Mouse (Mus musculus) hindbrain, embryonic 12.5 days (tissue): Measurements from ENCODE around the gene Gm7030. TPM values are rescaled to one million over a fixed set of nuclear protein-coding genes. Genes with fewer than 3 reads are reported as not detected.
A peak's percentile ranks its signal among the peaks of the same experiment; 100 is the strongest.
"Not testable (repeated sequence)": the region's sequence is repeated elsewhere in the genome, so short reads cannot be mapped to it uniquely, and the experiment has no call there.

ENCODE experiments used
- ATAC-seq: fragments of 200-750 bp; cut with Nextera tagmentation; 2 replicates; pipeline ENCODE4 v1.8.0; 2017; ENCODE audit warnings: moderate TSS enrichment; ENCODE audit not compliant: low FRiP score
- H3K27ac ChIP-seq: fragments of 300-500 bp; sonication (generic); 2 replicates; pipeline ENCODE4 v1.5.1; 2016; ENCODE audit warnings: mild to moderate bottlenecking
- H3K27me3 ChIP-seq: fragments of 300-500 bp; sonication (generic); 2 replicates; pipeline ENCODE4 v1.6.1; 2016; ENCODE audit warnings: mild to moderate bottlenecking
- H3K36me3 ChIP-seq: fragments of 300-500 bp; sonication (generic); 2 replicates; pipeline ENCODE4 v1.6.1; 2016; ENCODE audit warnings: mild to moderate bottlenecking
- H3K4me1 ChIP-seq: fragments of 300-500 bp; sonication (generic); 2 replicates; pipeline ENCODE4 v1.6.1; 2016
- H3K4me2 ChIP-seq: fragments of 300-500 bp; sonication (generic); replicated peaks from 2 replicates; pipeline ENCODE4 v1.6.1; 2016; ENCODE audit warnings: mild to moderate bottlenecking
- H3K4me3 ChIP-seq: fragments of 300-500 bp; sonication (generic); 2 replicates; pipeline ENCODE4 v1.5.1; 2016; ENCODE audit warnings: mild to moderate bottlenecking
- H3K9ac ChIP-seq: fragments of 300-500 bp; sonication (generic); 2 replicates; pipeline ENCODE4 v1.6.1; 2016; ENCODE audit warnings: mild to moderate bottlenecking, moderate library complexity
- H3K9me3 ChIP-seq: fragments of 300-500 bp; sonication (generic); replicated peaks from 2 replicates; pipeline ENCODE4 v1.6.1; 2016; ENCODE audit warnings: mild to moderate bottlenecking
- WGBS: fragments of 180-500 bp; shearing (Covaris S2); methylation state at CpG from one replicate; pipeline ENCODE4 v1.1.7; 2016; 5-methylcytosine and 5-hydroxymethylcytosine counted together
- polyA plus RNA-seq: library from polyadenylated mRNA; unstranded; fragments of >200 nt; fragmentation: Nextera tagmentation; extraction: Ambion mirVana; gene quantifications from 2 replicates; pipeline ENCODE4 v1.2.1, GENCODE M21; 2016

Gene Gm7030
- polyA plus RNA-seq, 1 experiment from 2014 or later: not detected

DNA sequence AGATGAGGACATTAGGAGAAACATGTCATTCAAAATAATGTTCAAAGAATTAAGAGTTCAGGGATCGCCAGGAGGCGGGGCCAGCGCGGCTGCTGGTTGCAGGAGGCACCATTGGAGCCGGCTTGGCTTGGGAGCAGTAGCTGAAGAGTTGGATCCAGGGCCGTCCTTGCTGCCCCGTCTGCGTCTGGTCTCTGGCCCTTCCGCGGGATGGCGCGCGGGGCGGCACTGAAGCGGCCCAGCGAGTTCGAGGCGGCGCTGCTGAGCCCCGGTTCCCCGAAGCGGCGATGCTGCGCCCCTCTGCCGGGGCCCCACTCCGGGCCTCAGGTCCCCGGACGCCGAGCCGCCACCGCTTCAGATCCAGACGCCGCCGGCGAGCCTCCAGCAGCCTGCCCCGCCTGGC, 28.6 kb upstream of the Gm7030 start:
- WGBS: under 1% methylated on average over 34 of the region's 36 CpGs
- ATAC-seq, H3K36me3 ChIP-seq, H3K27ac ChIP-seq, H3K9me3 ChIP-seq, H3K4me1 ChIP-seq: not testable (repeated sequence)
- Histone ChIP-seq H3K4me2 (peak overlapping the region; percentile 53), H3K27me3 (peaks cover 89% of the 10 kb centered on the region), H3K4me3 (peak overlapping the region; percentile 27), H3K9ac (0 out of 2 replicates have a peak overlapping the region, but pooled peaks have one; percentile 18)

- Histone ChIP-seq H3K4me1 (peaks cover 3% of the 10 kb centered on the region; the same call in 1 of the 2 replicates), H3K4me3 (no peak overlapping the region), H3K4me2 (no peak overlapping the region), H3K27ac (no peak overlapping the region), H3K9me3 (no peaks in the 10 kb centered on the region), H3K27me3 (peaks cover 70% of the 10 kb centered on the region), H3K36me3 (no peaks in the 10 kb centered on the region), H3K9ac (no peak overlapping the region)
- 29% methylated on average over 3 of the region's 3 CpGs for WGBS
- no peak for ATAC-seq
Observed at GRCm38 (mm10) chr17:36154271-36155149, 25.3 kb upstream of the Gm7030 start.

DNA sequence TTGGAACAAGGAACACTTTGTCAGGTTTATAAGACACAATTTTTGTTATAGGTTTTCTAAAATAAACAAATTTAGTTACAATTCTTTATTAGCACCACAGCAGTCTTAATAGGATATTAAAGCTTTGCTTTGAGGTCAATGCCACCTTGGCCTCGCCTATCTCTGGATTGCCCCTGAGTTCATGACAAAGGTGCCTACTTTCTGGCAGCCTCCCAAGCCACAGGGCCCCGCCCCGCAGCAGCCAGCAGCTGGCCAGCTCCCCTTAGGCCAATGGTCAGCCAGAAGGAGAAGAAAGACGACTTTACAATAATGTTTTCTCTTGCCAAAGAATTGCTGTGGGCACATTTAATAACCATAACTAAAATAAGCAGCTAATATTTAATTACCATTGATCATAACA, 22.0 kb upstream of the Gm7030 start:
- H3K4me3 ChIP-seq, H3K4me1 ChIP-seq, H3K9ac ChIP-seq, ATAC-seq, H3K9me3 ChIP-seq, H3K36me3 ChIP-seq, H3K4me2 ChIP-seq, H3K27ac ChIP-seq: not testable (repeated sequence)
- 44% methylated on average over 4 of the region's 4 CpGs for WGBS
- peaks cover 63% of the 10 kb centered on the region for H3K27me3 ChIP-seq

DNA sequence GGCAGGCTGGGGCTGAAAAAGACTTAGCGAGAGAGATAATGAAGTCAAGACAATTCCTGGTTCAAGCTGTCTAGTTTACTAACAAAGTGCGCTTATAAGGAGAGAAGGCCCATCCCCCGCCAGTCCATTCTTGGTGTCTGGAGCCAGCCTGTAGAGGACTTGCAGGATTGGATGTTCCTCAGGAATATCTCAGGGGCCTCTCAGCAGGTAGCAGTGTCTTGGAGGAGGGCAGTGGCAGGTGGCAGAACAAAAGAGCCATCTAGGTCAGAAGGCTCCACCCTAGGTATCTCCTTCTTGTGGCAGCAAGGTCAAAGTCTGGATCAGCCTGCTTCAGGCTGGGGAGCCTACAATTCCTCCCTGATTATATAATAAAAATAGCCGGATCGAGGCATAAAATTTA, 19.2 kb upstream of the Gm7030 start:
- WGBS: 70% methylated on average over 5 of the region's 5 CpGs
- not testable (repeated sequence) for ATAC-seq, H3K4me1 ChIP-seq, H3K4me2 ChIP-seq, H3K36me3 ChIP-seq, H3K27ac ChIP-seq, H3K9me3 ChIP-seq, H3K9ac ChIP-seq, H3K4me3 ChIP-seq
- H3K27me3 ChIP-seq: peaks cover 60% of the 10 kb centered on the region

GRCm38 (mm10) chr17:36146937-36147336, 17.7 kb upstream of the Gm7030 start:
- H3K27me3 ChIP-seq: peaks cover 61% of the 10 kb centered on the region
- H3K27ac ChIP-seq, H3K4me1 ChIP-seq, ATAC-seq, H3K36me3 ChIP-seq, H3K9ac ChIP-seq, H3K4me3 ChIP-seq, H3K4me2 ChIP-seq, H3K9me3 ChIP-seq: not testable (repeated sequence)
- 81% methylated on average over 1 of the region's 1 CpGs for WGBS

DNA sequence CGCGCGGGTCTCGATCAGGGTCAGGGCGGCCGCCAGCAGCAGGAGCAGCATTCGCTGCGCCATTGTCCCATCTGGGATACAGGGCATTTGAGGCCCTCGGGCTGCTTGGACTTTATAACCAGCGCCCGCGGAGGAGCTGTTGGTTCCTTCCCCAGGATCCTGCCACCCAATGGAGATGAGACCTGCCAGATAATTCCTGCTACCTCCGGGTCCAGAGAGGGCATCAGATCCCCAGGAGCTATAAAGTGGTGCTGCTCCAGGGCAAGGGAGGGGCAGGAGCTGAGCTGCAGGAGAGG, 16.6 kb upstream of the Gm7030 start:
- H3K9ac ChIP-seq, ATAC-seq, H3K27ac ChIP-seq, H3K4me1 ChIP-seq, H3K9me3 ChIP-seq, H3K36me3 ChIP-seq: not testable (repeated sequence)
- peak overlapping the region; percentile 55 for H3K4me2 ChIP-seq
- 3% methylated on average over 13 of the region's 13 CpGs for WGBS
- H3K27me3 ChIP-seq: peaks cover 67% of the 10 kb centered on the region
- H3K4me3 ChIP-seq: peak overlapping the region; percentile 34

DNA sequence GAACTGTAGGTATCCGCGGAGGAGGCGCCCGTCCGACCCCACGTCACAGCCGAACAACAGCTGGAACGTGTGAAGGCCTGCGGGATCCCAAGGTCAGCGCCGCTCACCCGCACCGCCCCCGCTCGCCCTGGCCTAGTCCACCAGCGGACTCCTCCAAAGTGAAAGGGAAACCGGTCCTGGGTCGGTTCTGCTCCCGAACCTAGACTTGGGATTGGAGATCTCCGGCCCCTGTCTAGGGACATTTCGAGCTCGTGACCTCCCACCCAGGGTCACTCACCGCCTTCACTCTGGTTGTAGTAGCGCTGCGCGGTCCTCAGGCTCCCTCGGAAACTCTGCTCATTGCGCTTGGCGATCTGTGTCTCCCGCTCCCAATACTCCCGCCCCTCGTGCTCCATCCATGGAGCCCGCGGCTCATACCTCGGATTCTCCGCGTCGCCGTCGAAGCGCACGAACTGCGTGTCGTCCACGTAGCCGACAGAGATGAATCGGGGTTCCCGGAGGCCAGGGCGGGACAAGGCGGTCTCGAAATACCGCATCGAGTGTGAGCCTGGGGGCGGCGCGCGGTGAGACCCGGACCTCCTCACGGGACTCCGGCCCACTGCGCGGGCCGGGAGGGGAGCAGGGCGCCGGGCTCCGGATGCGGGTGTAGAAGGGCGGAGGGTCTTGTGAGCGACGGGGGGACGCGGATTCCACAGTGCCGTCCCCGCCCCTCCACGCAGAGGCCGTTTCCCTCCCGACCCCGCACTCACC, 16.1 kb upstream of the Gm7030 start:
- H3K4me2 ChIP-seq: peak overlapping the region; percentile 55
- H3K4me3 ChIP-seq: peak overlapping the region; percentile 34
- no peaks in the 10 kb centered on the region for H3K9me3 ChIP-seq
- 3% methylated on average over 78 of the region's 78 CpGs for WGBS
- H3K4me1 ChIP-seq: peaks cover 9% of the 10 kb centered on the region
- H3K9ac ChIP-seq: 0 out of 2 replicates have a peak overlapping the region, but pooled peaks have one; percentile 23
- no peaks in the 10 kb centered on the region for H3K36me3 ChIP-seq
- peak; percentile 32; the same call in 1 of the 2 replicates for ATAC-seq
- no peak overlapping the region for H3K27ac ChIP-seq
- peaks cover 67% of the 10 kb centered on the region for H3K27me3 ChIP-seq

DNA sequence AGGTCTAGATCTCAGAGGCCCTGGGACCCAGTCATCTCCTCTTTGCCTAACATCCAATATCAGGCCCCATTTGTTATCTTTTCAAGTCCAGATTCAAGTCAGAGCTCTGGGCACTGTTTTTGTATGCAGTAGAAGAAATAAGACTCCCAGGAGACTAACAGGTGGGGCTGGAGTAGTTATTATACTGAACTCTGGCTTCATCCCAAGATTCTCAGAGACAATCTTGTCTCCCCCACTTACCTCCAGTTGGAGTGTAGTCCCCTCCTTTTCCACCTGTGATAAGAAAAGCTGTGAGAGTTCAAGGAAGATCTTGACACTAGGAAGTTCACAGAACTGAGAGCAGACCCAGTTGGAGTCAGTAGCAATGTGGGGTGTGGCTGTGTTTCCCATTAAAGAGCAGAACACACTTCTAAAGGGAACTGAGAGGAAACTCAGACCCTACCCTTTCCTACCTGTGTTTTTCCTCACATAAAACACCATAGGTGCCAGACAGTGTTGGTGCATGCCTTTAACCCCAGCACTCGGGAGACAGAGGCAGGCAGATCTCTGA, 7.1 kb upstream of the Gm7030 start:
- 80% methylated on average over 1 of the region's 1 CpGs for WGBS
- H3K4me2 ChIP-seq, H3K4me3 ChIP-seq, H3K36me3 ChIP-seq, H3K9me3 ChIP-seq, ATAC-seq, H3K4me1 ChIP-seq, H3K9ac ChIP-seq, H3K27ac ChIP-seq: not testable (repeated sequence)
- H3K27me3 ChIP-seq: peaks cover 28% of the 10 kb centered on the region

DNA sequence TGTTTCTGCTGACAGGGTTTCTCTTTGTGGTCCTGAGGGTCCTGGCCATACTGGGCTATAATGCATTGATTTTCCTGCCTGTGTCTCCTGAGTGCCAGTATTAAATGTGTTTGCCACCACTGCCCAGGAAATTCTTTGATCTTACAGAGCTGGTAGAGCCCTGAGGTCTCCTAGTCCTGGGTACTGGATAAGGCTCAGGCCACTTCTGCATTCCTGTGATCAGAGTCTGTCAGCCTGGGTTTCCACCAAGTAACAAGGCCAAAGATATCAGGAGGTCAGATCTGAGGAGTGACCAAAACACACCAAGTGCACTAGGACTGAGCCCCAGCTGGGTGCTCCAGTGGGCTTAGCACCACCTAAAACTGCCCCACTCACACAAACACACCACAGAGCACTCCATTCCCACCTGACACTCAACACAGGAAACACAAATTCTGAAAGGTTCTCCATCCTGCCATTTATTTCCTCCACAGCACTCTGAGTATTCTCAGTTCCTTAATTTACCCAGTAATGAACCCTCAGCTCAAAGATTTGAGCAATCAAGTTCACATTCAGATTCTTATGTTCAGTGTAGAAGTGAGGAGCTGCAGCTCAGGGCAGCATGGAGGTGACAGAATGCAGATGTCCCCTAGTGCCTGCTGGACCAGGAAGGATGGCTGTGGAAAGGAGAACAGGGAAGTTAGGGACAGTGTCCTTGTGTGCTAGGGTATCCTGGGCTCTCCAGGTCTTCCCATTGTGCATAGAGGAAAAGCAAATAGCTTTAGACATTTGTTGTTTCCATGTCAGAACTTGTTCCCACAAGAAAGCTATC, 6.4 kb upstream of the Gm7030 start:
- H3K4me2 ChIP-seq, H3K9ac ChIP-seq, H3K36me3 ChIP-seq, H3K27ac ChIP-seq, H3K9me3 ChIP-seq, ATAC-seq, H3K4me1 ChIP-seq, H3K4me3 ChIP-seq: not testable (repeated sequence)
- H3K27me3 ChIP-seq: peaks cover 27% of the 10 kb centered on the region

DNA sequence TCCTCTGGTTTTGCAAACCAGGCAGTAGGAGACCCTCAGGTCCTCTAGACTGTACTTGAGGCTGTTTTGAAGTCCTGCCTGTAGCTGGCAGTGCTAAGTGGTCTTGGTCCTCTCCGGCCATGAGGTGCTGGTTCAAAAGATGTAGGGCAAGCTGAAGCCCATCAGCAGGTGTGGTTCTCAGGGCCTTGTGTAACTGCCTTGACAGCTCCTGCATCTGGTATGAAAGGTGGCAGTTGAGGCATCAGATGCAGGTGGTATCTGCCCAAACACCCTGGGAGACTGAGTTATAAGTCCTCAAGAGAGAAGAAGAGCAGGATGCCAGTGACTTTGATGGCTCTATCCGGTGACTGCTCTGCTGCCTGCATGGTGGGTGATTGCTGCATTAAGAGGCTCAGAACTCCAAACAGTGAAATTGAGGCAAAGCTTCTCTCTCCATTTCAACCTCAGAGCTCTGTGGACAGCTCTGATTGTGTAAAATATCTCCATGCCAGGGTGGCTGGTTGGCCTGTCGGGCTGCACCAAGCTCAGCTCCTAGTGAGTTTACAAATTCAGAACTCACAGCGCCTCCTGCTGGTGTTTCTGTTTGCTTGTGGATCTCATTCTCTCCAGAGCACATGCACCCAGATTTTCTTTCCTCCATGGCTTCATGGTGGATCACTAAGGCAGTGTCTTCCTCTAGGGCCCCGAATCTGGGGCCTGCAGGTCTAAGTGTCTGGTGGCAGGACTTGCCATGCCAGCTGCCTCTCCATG, 2.5 kb upstream of the Gm7030 start:
- Histone ChIP-seq H3K27ac (no peak overlapping the region), H3K9me3 (no peaks in the 10 kb centered on the region), H3K4me1 (no peaks in the 10 kb centered on the region), H3K36me3 (no peaks in the 10 kb centered on the region), H3K4me2 (no peak overlapping the region), H3K4me3 (no peak overlapping the region), H3K27me3 (peaks cover 28% of the 10 kb centered on the region), H3K9ac (no peak overlapping the region)
- 82% methylated on average over 5 of the region's 5 CpGs for WGBS
- no peak for ATAC-seq

DNA sequence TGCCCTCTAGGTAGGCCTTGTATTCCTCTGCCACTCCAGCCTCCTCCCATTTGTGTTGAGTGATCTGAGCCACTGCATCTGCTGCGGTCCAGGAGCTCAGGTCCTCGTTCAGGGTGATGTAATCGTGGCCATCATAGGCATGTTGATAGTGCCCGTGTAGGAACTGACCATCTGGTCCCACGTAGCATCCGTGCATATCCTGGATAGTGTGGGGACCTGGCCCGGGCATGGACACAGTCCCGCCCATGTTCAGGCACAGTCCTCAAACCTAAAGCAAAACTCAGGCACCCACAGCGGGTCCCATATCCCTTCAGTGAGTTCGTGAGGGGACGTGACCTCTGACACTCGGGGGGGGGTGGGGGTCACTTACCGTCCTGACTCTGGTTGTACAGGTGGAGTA, 700 bp downstream of the Gm7030 start:
- H3K4me2 ChIP-seq, H3K4me1 ChIP-seq, ATAC-seq, H3K4me3 ChIP-seq, H3K27ac ChIP-seq, H3K36me3 ChIP-seq, H3K9ac ChIP-seq, H3K9me3 ChIP-seq: not testable (repeated sequence)
- WGBS: 63% methylated on average over 12 of the region's 13 CpGs
- H3K27me3 ChIP-seq: peaks cover 23% of the 10 kb centered on the region
